Mouse (Mus musculus) hindbrain, embryonic 10.5 days (tissue): Measurements from ENCODE around the gene Acap3. TPM values are rescaled to one million over a fixed set of nuclear protein-coding genes. Genes with fewer than 3 reads are reported as not detected.

Experiments used
- DNase-seq: peaks from one replicate; pipeline ENCODE4 v3.0.0-alpha.2; 2017; ENCODE audit warnings: low spot score
- H3K27ac ChIP-seq: fragments of 300-500 bp; sonication (generic); 2 replicates; pipeline ENCODE4 v1.5.1; 2016; ENCODE audit warnings: mild to moderate bottlenecking, moderate library complexity
- H3K27me3 ChIP-seq: fragments of 300-500 bp; sonication (generic); 2 replicates; pipeline ENCODE4 v1.6.1; 2016; ENCODE audit warnings: mild to moderate bottlenecking; ENCODE audit not compliant: poor library complexity, insufficient read depth, severe bottlenecking
- H3K36me3 ChIP-seq: fragments of 300-500 bp; sonication (generic); 2 replicates; pipeline ENCODE4 v1.6.1; 2016; ENCODE audit warnings: mild to moderate bottlenecking, moderate library complexity
- H3K4me1 ChIP-seq: fragments of 300-500 bp; sonication (generic); replicated peaks from 2 replicates; pipeline ENCODE4 v1.6.1; 2016; ENCODE audit warnings: mild to moderate bottlenecking
- H3K4me3 ChIP-seq: fragments of 300-500 bp; sonication (generic); 2 replicates; pipeline ENCODE4 v1.5.1; 2016; ENCODE audit warnings: mild to moderate bottlenecking, moderate library complexity
- H3K9me3 ChIP-seq: fragments of 300-500 bp; sonication (generic); 2 replicates; pipeline ENCODE4 v1.6.1; 2016; ENCODE audit warnings: mild to moderate bottlenecking, moderate library complexity
- WGBS: fragments of 180-500 bp; shearing (Covaris S2); methylation state at CpG from one replicate; pipeline ENCODE4 v1.1.7; 2016; 5-methylcytosine and 5-hydroxymethylcytosine counted together
- polyA plus RNA-seq: library from polyadenylated mRNA; unstranded; fragments of >200 nt; fragmentation: Nextera tagmentation; extraction: Ambion mirVana; gene quantifications from 2 replicates; pipeline ENCODE4 v1.2.1, GENCODE M21; 2016

Gene Acap3
- polyA plus RNA-seq, 1 experiment from 2014 or later = 41.4 TPM

- no peak for DNase-seq
These were observed 14.0 kb downstream of the Acap3 start for GRCm38 (mm10) chr4:155905634-155906033.

GRCm38 (mm10) chr4:155906125-155906524, 14.5 kb downstream of the Acap3 start:
- Histone ChIP-seq H3K9me3 (no peaks in the 10 kb centered on the region), H3K4me3 (no peak overlapping the region), H3K4me1 (no peaks in the 10 kb centered on the region), H3K36me3 (peaks cover 65% of the 10 kb centered on the region), H3K27me3 (no peaks in the 10 kb centered on the region), H3K27ac (no peak overlapping the region)
- DNase-seq = no peak
- WGBS = 85% methylated on average over 9 of the region's 9 CpGs

More at GRCm38 (mm10) chr4:155905634-155906033, 14.0 kb downstream of the Acap3 start:
- 84% methylated on average over 13 of the region's 13 CpGs for WGBS
- Histone ChIP-seq H3K27ac (no peak overlapping the region), H3K4me3 (no peak overlapping the region), H3K36me3 (peaks cover 70% of the 10 kb centered on the region), H3K9me3 (no peaks in the 10 kb centered on the region), H3K4me1 (no peaks in the 10 kb centered on the region), H3K27me3 (no peaks in the 10 kb centered on the region)

GRCm38 (mm10) chr4:155907003-155907402, 15.4 kb downstream of the Acap3 start:
- H3K4me1 ChIP-seq = no peaks in the 10 kb centered on the region
- H3K36me3 ChIP-seq = peaks cover 56% of the 10 kb centered on the region
- no peaks in the 10 kb centered on the region for H3K27me3 ChIP-seq
- DNase-seq = no peak
- H3K4me3 ChIP-seq = no peak overlapping the region
- WGBS = 86% methylated on average over 11 of the region's 11 CpGs
- no peak overlapping the region for H3K27ac ChIP-seq
- H3K9me3 ChIP-seq = no peaks in the 10 kb centered on the region

GRCm38 (mm10) chr4:155908281-155908680, 16.7 kb downstream of the Acap3 start:
- WGBS = 79% methylated on average over 7 of the region's 7 CpGs
- no peak overlapping the region for H3K4me3 ChIP-seq

GRCm38 (mm10) chr4:155908751-155909150, 17.1 kb downstream of the Acap3 start:
- Histone ChIP-seq H3K9me3 (no peaks in the 10 kb centered on the region), H3K4me1 (no peaks in the 10 kb centered on the region), H3K27me3 (no peaks in the 10 kb centered on the region), H3K4me3 (no peak overlapping the region), H3K27ac (no peak overlapping the region), H3K36me3 (peaks cover 39% of the 10 kb centered on the region)
- WGBS = 93% methylated on average over 4 of the region's 4 CpGs
- DNase-seq = no peak

More at GRCm38 (mm10) chr4:155908281-155908680, 16.7 kb downstream of the Acap3 start:
- no peak overlapping the region for H3K27ac ChIP-seq
- no peaks in the 10 kb centered on the region for H3K27me3 ChIP-seq
- DNase-seq = no peak
- no peaks in the 10 kb centered on the region for H3K4me1 ChIP-seq
- no peaks in the 10 kb centered on the region for H3K9me3 ChIP-seq
- peaks cover 43% of the 10 kb centered on the region for H3K36me3 ChIP-seq

- no peak overlapping the region for H3K27ac ChIP-seq
- no peak for DNase-seq
- no peaks in the 10 kb centered on the region for H3K36me3 ChIP-seq
- H3K27me3 ChIP-seq = no peaks in the 10 kb centered on the region
- H3K4me3 ChIP-seq = no peak overlapping the region
- peaks cover 9% of the 10 kb centered on the region; the same call in 1 of the 2 replicates for H3K4me1 ChIP-seq
- WGBS = 78% methylated on average over 1 of the region's 1 CpGs
- no peaks in the 10 kb centered on the region for H3K9me3 ChIP-seq
These were observed 40.4 kb downstream of the Acap3 start for GRCm38 (mm10) chr4:155932031-155932430.

- Histone ChIP-seq H3K27me3 (no peaks in the 10 kb centered on the region), H3K9me3 (no peaks in the 10 kb centered on the region), H3K4me1 (peaks cover 23% of the 10 kb centered on the region), H3K27ac (peak overlapping the region; percentile 94), H3K36me3 (peaks cover 24% of the 10 kb centered on the region), H3K4me3 (peak overlapping the region; percentile 97)
- no peak for DNase-seq
- under 1% methylated on average over 17 of the region's 17 CpGs for WGBS
These were observed 51.4 kb downstream of the Acap3 start for GRCm38 (mm10) chr4:155943049-155943452.

- Histone ChIP-seq H3K4me1 (peaks cover 23% of the 10 kb centered on the region), H3K36me3 (peaks cover 30% of the 10 kb centered on the region), H3K4me3 (peak within 1 kb of the TSS; percentile 97), H3K27me3 (no peaks in the 10 kb centered on the region), H3K9me3 (no peaks in the 10 kb centered on the region), H3K27ac (peak within 1 kb of the TSS; percentile 94)
- under 1% methylated on average over 85 of the region's 85 CpGs for WGBS
- DNase-seq = peak; percentile 98
These were observed 52.1 kb downstream of the Acap3 start, which contains the start of gene Ube2j2 for GRCm38 (mm10) chr4:155943534-155944249. Ube2j2 (plus strand) TSS chr4:155943831.

- 1% methylated on average over 17 of the region's 17 CpGs for WGBS
- peaks cover 36% of the 10 kb centered on the region for H3K36me3 ChIP-seq
- no peak for DNase-seq
These were observed 52.6 kb downstream of the Acap3 start for GRCm38 (mm10) chr4:155944271-155944670.

GRCm38 (mm10) chr4:155947094-155947493, 55.5 kb downstream of the Acap3 start:
- no peak for DNase-seq
- Histone ChIP-seq H3K4me3 (no peak overlapping the region), H3K27ac (no peak overlapping the region), H3K27me3 (no peaks in the 10 kb centered on the region), H3K36me3 (peaks cover 64% of the 10 kb centered on the region), H3K4me1 (peaks cover 23% of the 10 kb centered on the region), H3K9me3 (no peaks in the 10 kb centered on the region)

More at GRCm38 (mm10) chr4:155944271-155944670, 52.6 kb downstream of the Acap3 start:
- H3K4me3 ChIP-seq = peak overlapping the region; percentile 97
- no peaks in the 10 kb centered on the region for H3K9me3 ChIP-seq
- no peaks in the 10 kb centered on the region for H3K27me3 ChIP-seq
- H3K4me1 ChIP-seq = peaks cover 23% of the 10 kb centered on the region
- peak overlapping the region; percentile 94 for H3K27ac ChIP-seq

- WGBS = 94% methylated on average over 6 of the region's 6 CpGs
- H3K9me3 ChIP-seq = no peaks in the 10 kb centered on the region
- H3K36me3 ChIP-seq = peaks cover 83% of the 10 kb centered on the region
- no peaks in the 10 kb centered on the region for H3K27me3 ChIP-seq
- no peaks in the 10 kb centered on the region for H3K4me1 ChIP-seq
- no peak for DNase-seq
- H3K27ac ChIP-seq = no peak overlapping the region
- H3K4me3 ChIP-seq = no peak overlapping the region
These were observed 63.9 kb downstream of the Acap3 start for GRCm38 (mm10) chr4:155955491-155955890.
